Mouse (Mus musculus) CH12.LX (cell line): ENCODE data around the gene Epb41l2. TPM values are rescaled to one million over a fixed set of nuclear protein-coding genes. Genes with fewer than 3 reads are reported as not detected.

Experiments
- DNase-seq: peaks from one replicate; pipeline ENCODE4 v3.0.0-alpha.2; 2013; ENCODE audit errors: extremely low read depth
- H3K27ac ChIP-seq: 2 replicates; pipeline ENCODE4 v1.5.1; 2012; ENCODE audit warnings: low read depth, mild to moderate bottlenecking, control low read depth, moderate library complexity; ENCODE audit not compliant: insufficient read depth
- H3K27me3 ChIP-seq: replicated peaks from 2 replicates; pipeline ENCODE3; 2012; ENCODE audit warnings: inconsistent platforms
- H3K36me3 ChIP-seq, 2 experiments: replicated peaks in 1 of 2; 2 replicates each; pipeline versions ENCODE3 to v1.6.1; 2012; ENCODE audit warnings: inconsistent platforms in 1 of 2, low read length in 1 of 2, mild to moderate bottlenecking in 1 of 2, mixed read lengths in 1 of 2, moderate library complexity in 1 of 2; ENCODE audit not compliant: control insufficient read depth in 1 of 2, insufficient read depth in 1 of 2
- H3K4me1 ChIP-seq, 2 experiments: 2 replicates each; pipeline ENCODE4 v1.6.1; 2012; ENCODE audit warnings: inconsistent platforms in 1 of 2, moderate library complexity in 1 of 2; ENCODE audit not compliant: insufficient read depth in 2 of 2, control insufficient read depth in 1 of 2
- H3K4me2 ChIP-seq: 2 replicates; pipeline ENCODE4 v1.6.1; 2012; ENCODE audit warnings: low read depth, mild to moderate bottlenecking, control low read depth; ENCODE audit not compliant: poor library complexity, insufficient read depth, severe bottlenecking
- H3K4me3 ChIP-seq, 3 experiments: fragments of 150-350 bp in 1 of 3; sonication (generic) in 1 of 3; replicated peaks in 1 of 3; 2 replicates each; pipeline versions ENCODE3 to v1.5.1; 2011 to 2012; ENCODE audit warnings: low read depth in 2 of 3, low read length in 2 of 3, mild to moderate bottlenecking in 2 of 3, moderate library complexity in 2 of 3, control low read depth in 1 of 3, improper control_type of control experiment in 1 of 3, inconsistent platforms in 1 of 3, mixed read lengths in 1 of 3; ENCODE audit not compliant: poor library complexity in 1 of 3
- H3K79me2 ChIP-seq: replicated peaks from 2 replicates; pipeline ENCODE4 v1.6.1; 2012; ENCODE audit warnings: mild to moderate bottlenecking, moderate library complexity; ENCODE audit not compliant: control insufficient read depth, poor library complexity, insufficient read depth, severe bottlenecking; ENCODE audit errors: extremely low read depth
- H3K9ac ChIP-seq: 2 replicates; pipeline ENCODE4 v1.6.1; 2012; ENCODE audit warnings: low read depth, mild to moderate bottlenecking, control low read depth, moderate library complexity; ENCODE audit not compliant: insufficient read depth
- H3K9me3 ChIP-seq: replicated peaks from 2 replicates; pipeline ENCODE3; 2012; ENCODE audit warnings: low read length, inconsistent platforms, mixed read lengths
- BHLHE40 ChIP-seq: IDR thresholded peaks from 2 replicates; pipeline ENCODE4 v1.6.1; 2011; ENCODE audit warnings: mild to moderate bottlenecking, low read depth, low read length, improper control_type of control experiment
- CTCF ChIP-seq, 2 experiments: IDR thresholded peaks in 1 of 2; conservative IDR thresholded peaks in 1 of 2; 2 replicates each; pipeline ENCODE4 v1.5.1; 2011 to 2012; ENCODE audit warnings: low read depth in 2 of 2, low read length in 2 of 2, improper control_type of control experiment in 1 of 2, inconsistent platforms in 1 of 2, mild to moderate bottlenecking in 1 of 2, moderate library complexity in 1 of 2
- E2F4 ChIP-seq: IDR thresholded peaks from 2 replicates; pipeline ENCODE4 v1.6.1; 2011; ENCODE audit warnings: low read depth, low read length, improper control_type of control experiment; ENCODE audit not compliant: insufficient replicate concordance
- ELF1 ChIP-seq: IDR thresholded peaks from 2 replicates; pipeline ENCODE4 v1.6.1; 2014; ENCODE audit warnings: low read depth, mild to moderate bottlenecking, inconsistent platforms, low read length, improper control_type of control experiment
- EP300 ChIP-seq: IDR thresholded peaks from 2 replicates; pipeline ENCODE4 v1.6.1; 2011; ENCODE audit warnings: low read length, improper control_type of control experiment
- ETS1 ChIP-seq: conservative IDR thresholded peaks from 2 replicates; pipeline ENCODE4 v1.6.1; 2012; ENCODE audit warnings: low read depth, mild to moderate bottlenecking, inconsistent platforms, low read length, improper control_type of control experiment, moderate library complexity
- HCFC1 ChIP-seq: IDR thresholded peaks from 2 replicates; pipeline ENCODE4 v1.6.1; 2012; ENCODE audit warnings: low read depth, mild to moderate bottlenecking, inconsistent platforms, low read length, improper control_type of control experiment
- JUND ChIP-seq: conservative IDR thresholded peaks from 2 replicates; pipeline ENCODE4 v1.6.1; 2011; ENCODE audit warnings: low read depth, low read length, improper control_type of control experiment
- MAFK ChIP-seq: IDR thresholded peaks from 2 replicates; pipeline ENCODE4 v1.6.1; 2011; ENCODE audit warnings: low read length, improper control_type of control experiment; ENCODE audit not compliant: insufficient replicate concordance
- MAX ChIP-seq: IDR thresholded peaks from 2 replicates; pipeline ENCODE4 v1.6.1; 2011; ENCODE audit warnings: low read length, improper control_type of control experiment
- MAZ ChIP-seq: IDR thresholded peaks from 2 replicates; pipeline ENCODE4 v1.6.1; 2012; ENCODE audit warnings: low read depth, mild to moderate bottlenecking, inconsistent platforms, low read length, improper control_type of control experiment, moderate library complexity
- MEF2A ChIP-seq: IDR thresholded peaks from 2 replicates; pipeline ENCODE4 v1.6.1; 2014; ENCODE audit warnings: low read depth, mild to moderate bottlenecking, inconsistent platforms, low read length, improper control_type of control experiment, borderline replicate concordance
- MXI1 ChIP-seq: IDR thresholded peaks from 2 replicates; pipeline ENCODE4 v1.6.1; 2011; ENCODE audit warnings: mild to moderate bottlenecking, low read depth, low read length, improper control_type of control experiment
- MYC ChIP-seq: IDR thresholded peaks from 2 replicates; pipeline ENCODE4 v1.6.1; 2011; ENCODE audit warnings: low read depth, mild to moderate bottlenecking, improper control_type of control experiment, low read length
- NRF1 ChIP-seq: IDR thresholded peaks from 2 replicates; pipeline ENCODE4 v1.6.1; 2014; ENCODE audit warnings: low read depth, mild to moderate bottlenecking, inconsistent platforms, low read length, improper control_type of control experiment, moderate library complexity
- PAX5 ChIP-seq: IDR thresholded peaks from 2 replicates; pipeline ENCODE4 v1.6.1; 2012; ENCODE audit warnings: low read length, inconsistent platforms, mixed read lengths
- POLR2A ChIP-seq: IDR thresholded peaks from 2 replicates; pipeline ENCODE4 v1.6.1; 2011; ENCODE audit warnings: low read depth, mild to moderate bottlenecking, improper control_type of control experiment, low read length
- POLR2AphosphoS2 ChIP-seq: IDR thresholded peaks from 2 replicates; pipeline ENCODE4 v1.6.1; 2011; ENCODE audit warnings: low read depth, low read length, improper control_type of control experiment
- RAD21 ChIP-seq: IDR thresholded peaks from 2 replicates; pipeline ENCODE4 v1.6.1; 2011; ENCODE audit warnings: low read depth, mild to moderate bottlenecking, low read length, improper control_type of control experiment, moderate library complexity
- RCOR1 ChIP-seq: conservative IDR thresholded peaks from 2 replicates; pipeline ENCODE4 v1.6.1; 2012; ENCODE audit warnings: low read depth, mild to moderate bottlenecking, inconsistent platforms, low read length, improper control_type of control experiment
- SIN3A ChIP-seq: IDR thresholded peaks from 2 replicates; pipeline ENCODE4 v1.6.1; 2012; ENCODE audit warnings: low read length, improper control_type of control experiment, inconsistent platforms
- SMC3 ChIP-seq: IDR thresholded peaks from 2 replicates; pipeline ENCODE4 v1.6.1; 2011; ENCODE audit warnings: low read depth, low read length, improper control_type of control experiment
- TBP ChIP-seq: conservative IDR thresholded peaks from 2 replicates; pipeline ENCODE4 v1.6.1; 2011; ENCODE audit warnings: low read depth, low read length, improper control_type of control experiment
- TCF12 ChIP-seq: IDR thresholded peaks from 2 replicates; pipeline ENCODE4 v1.6.1; 2014; ENCODE audit warnings: low read depth, mild to moderate bottlenecking, inconsistent platforms, low read length, improper control_type of control experiment
- UBTF ChIP-seq: IDR thresholded peaks from 2 replicates; pipeline ENCODE4 v1.6.1; 2012; ENCODE audit warnings: low read depth, mild to moderate bottlenecking, inconsistent platforms, low read length, improper control_type of control experiment, moderate library complexity
- USF1 ChIP-seq: IDR thresholded peaks from 2 replicates; pipeline ENCODE4 v1.6.1; 2014; ENCODE audit warnings: low read depth, mild to moderate bottlenecking, inconsistent platforms, low read length, improper control_type of control experiment
- ZKSCAN1 ChIP-seq: IDR thresholded peaks from 2 replicates; pipeline ENCODE4 v1.6.1; 2012; ENCODE audit warnings: low read depth, inconsistent platforms, low read length, improper control_type of control experiment, borderline replicate concordance
- ZMIZ1 ChIP-seq: IDR thresholded peaks from 2 replicates; pipeline ENCODE4 v1.6.1; 2012; ENCODE audit warnings: low read depth, mild to moderate bottlenecking, inconsistent platforms, low read length, improper control_type of control experiment
- ZNF384 ChIP-seq: IDR thresholded peaks from 2 replicates; pipeline ENCODE4 v1.6.1; 2012; ENCODE audit warnings: low read depth, low read length, improper control_type of control experiment, inconsistent platforms
- dilution Hi-C: fragments of 300-500 bp; cut with MboI; formaldehyde crosslinking; loops from 2 replicates; pipeline ENCODE4 v1.14.3; 2020; ENCODE audit warnings: low sequenced_read_pairs; ENCODE audit not compliant: extremely low pct_unique_long_range_greater_than_20kb, extremely low pct_ligation_motif_present
- in situ Hi-C: fragments of 300-500 bp; cut with MboI; formaldehyde crosslinking; loops from 3 replicates; pipeline ENCODE4 v1.14.3; 2019; ENCODE audit warnings: low sequenced_read_pairs, low pct_ligation_motif_present, low pct_unique_long_range_greater_than_20kb, mixed read lengths
- polyA plus RNA-seq: library from polyadenylated mRNA; unstranded; fragments of >175 nt; gene quantifications from 2 replicates; pipeline ENCODE4 v1.2.1, GENCODE M21; 2012; ENCODE audit warnings: low read depth; ENCODE audit not compliant: insufficient read length
- total RNA-seq, 2 experiments: library from RNA; depleted of rRNA; stranded (reverse); fragments of 300-350 nt in 1 of 2; fragments of >200 nt in 1 of 2; gene quantifications; 2 replicates each; pipeline ENCODE4 v1.2.3; 2012 to 2014

Gene Epb41l2
- total and polyA plus RNA-seq, 3 experiments, result 24.3 to 71.2 (median 28.4) TPM

DNA sequence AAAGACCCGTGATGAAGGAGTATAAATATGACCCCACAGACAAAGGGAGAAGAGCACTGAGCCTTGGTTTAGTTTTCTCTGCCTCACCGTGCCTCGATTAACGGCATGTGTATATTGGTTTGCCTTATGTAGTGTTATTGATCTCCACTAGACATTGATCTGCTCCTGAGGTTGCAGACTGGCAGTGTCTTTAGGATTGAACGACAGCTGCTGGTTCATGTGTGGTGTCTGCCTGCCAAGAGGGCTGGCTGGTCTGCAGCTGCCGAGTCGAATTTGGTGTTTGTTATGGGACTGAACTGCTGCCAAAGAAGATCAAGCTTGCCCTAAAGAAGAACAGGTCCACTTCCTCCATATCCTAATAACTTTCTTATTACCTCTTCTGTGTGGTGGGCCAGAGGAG is 5.2 kb upstream of the Epb41l2 start:
- H3K27ac ChIP-seq, result no peak overlapping the region
- no peak for TF ChIP-seq ETS1
- no peak for TF ChIP-seq POLR2AphosphoS2
- no peak for TF ChIP-seq MXI1
- TF ChIP-seq TBP, result no peak
- TF ChIP-seq SMC3, result no peak
- no peak for TF ChIP-seq ZMIZ1
- no peak for TF ChIP-seq EP300
- no peak for TF ChIP-seq ZKSCAN1
- TF ChIP-seq NRF1, result no peak
- TF ChIP-seq JUND, result no peak
- TF ChIP-seq MAX, result no peak
- TF ChIP-seq MAFK, result no peak
- no peak for TF ChIP-seq UBTF
- no peak for TF ChIP-seq BHLHE40
- H3K79me2 ChIP-seq, result no peaks in the 10 kb centered on the region
- peaks cover 0 to 2% of the 10 kb centered on the region in 2 experiments; a peak in 1 of 4 replicates for H3K4me1 ChIP-seq
- H3K9me3 ChIP-seq, result peaks cover 6% of the 10 kb centered on the region
- H3K36me3 ChIP-seq, result no peaks in the 10 kb centered on the region
- no peak overlapping the region for H3K9ac ChIP-seq
- in situ Hi-C loops (no loop called here), dilution Hi-C loops (no loop called here)
- H3K4me2 ChIP-seq, result no peak overlapping the region
- no peak for DNase-seq
- no peaks in the 10 kb centered on the region for H3K27me3 ChIP-seq
- H3K4me3 ChIP-seq, result no peak overlapping the region

DNA sequence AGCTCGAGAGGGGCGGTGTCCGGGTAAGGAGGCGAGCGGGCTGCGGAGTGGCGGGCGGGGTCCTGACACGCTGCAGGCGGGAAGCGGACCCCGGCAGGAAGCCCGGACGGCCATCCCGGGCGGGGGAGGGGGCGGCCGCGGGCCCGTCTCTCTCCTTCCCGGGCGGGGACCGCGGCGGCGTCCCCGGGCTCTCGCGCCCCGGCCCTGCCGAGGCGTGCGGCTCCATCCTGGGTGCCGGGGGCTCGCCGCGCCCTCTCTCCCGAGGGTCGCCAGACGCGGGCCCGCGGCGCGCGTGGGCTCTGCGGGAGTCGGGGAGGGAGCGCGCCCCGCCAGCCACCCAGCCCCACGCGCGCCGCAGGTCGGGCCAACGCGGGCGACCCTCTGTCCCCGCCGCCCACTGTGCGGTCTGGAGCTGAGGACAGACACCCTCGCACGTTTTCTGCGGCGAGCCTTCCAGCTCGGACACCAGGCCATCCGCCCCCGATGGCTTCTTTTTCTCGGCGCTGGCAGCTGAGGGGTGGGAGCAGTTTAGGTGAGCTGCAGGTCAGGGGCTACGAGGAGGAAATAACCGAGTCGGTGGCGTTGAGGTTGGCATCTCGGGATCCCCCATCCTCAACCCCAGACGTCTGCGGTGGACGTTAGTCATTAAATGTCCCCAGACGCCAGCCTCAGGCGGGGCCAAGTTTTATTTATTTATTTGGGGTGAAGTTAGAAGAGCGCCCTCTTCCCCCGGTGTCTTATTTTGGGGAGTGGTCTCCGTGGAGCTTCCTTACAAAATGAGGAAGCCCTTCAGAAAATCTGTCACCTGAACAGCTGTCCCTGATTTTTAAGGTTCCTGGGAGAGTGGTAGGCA is 587 bp downstream of the Epb41l2 start:
- Histone ChIP-seq H3K27ac (no peak overlapping the region), H3K79me2 (peaks cover 15% of the 10 kb centered on the region), H3K4me3 (peak overlapping the region; percentile 69 to 95 (median 89)), H3K9me3 (no peaks in the 10 kb centered on the region), H3K4me2 (peak overlapping the region; percentile 86), H3K9ac (peak overlapping the region; percentile 72), H3K27me3 (no peaks in the 10 kb centered on the region), H3K4me1 (peaks cover 0 to 35% of the 10 kb centered on the region in 2 experiments; a peak in 3 of 4 replicates), H3K36me3 (peaks cover 0 to 5% of the 10 kb centered on the region in 2 experiments)
- dilution Hi-C loops (no loop called here), in situ Hi-C loops (no loop called here)
- DNase-seq, result peak; percentile 37
- TF ChIP-seq BHLHE40 (no peak), MEF2A (no peak), HCFC1 (0 out of 2 replicates have a peak, but pooled peaks have one; percentile 23), ZMIZ1 (no peak), POLR2AphosphoS2 (no peak), RCOR1 (no peak), CTCF (conservative IDR thresholded peaks at IDR 0.05 in 1 of 2, IDR thresholded peaks at IDR 0.05 in 1 of 2; ENCODE audit: low read depth in 2 of 2, low read length in 2 of 2) (peak in 1 of 2 experiments; percentile 22; a peak in 2 of 4 replicates), UBTF (0 out of 2 replicates have a peak, but pooled peaks have one; percentile 29), ETS1 (no peak; the same call in 1 of the 2 replicates), MYC (no peak), SMC3 (no peak), ZNF384 (no peak), ELF1 (no peak), MAX (no peak), PAX5 (no peak), POLR2A (no peak), E2F4 (no peak), RAD21 (no peak), MAZ (no peak), SIN3A (peak; percentile 16; the same call in 1 of the 2 replicates), USF1 (no peak), TCF12 (no peak), EP300 (no peak)
